Mouse (Mus musculus): ENCODE data around the gene March1. TPM values are rescaled to one million over a fixed set of nuclear protein-coding genes. Genes with fewer than 3 reads are reported as not detected.

The March1 gene
- 4.6 TPM for polyA plus RNA-seq (2014; fragmentation: Illumina TruSeq; extraction: RNeasy Lipid Tissue Mini Kit (QIAGEN cat#74804); ENCODE audit: insufficient read depth, low read depth, low replicate concordance)

DNA sequence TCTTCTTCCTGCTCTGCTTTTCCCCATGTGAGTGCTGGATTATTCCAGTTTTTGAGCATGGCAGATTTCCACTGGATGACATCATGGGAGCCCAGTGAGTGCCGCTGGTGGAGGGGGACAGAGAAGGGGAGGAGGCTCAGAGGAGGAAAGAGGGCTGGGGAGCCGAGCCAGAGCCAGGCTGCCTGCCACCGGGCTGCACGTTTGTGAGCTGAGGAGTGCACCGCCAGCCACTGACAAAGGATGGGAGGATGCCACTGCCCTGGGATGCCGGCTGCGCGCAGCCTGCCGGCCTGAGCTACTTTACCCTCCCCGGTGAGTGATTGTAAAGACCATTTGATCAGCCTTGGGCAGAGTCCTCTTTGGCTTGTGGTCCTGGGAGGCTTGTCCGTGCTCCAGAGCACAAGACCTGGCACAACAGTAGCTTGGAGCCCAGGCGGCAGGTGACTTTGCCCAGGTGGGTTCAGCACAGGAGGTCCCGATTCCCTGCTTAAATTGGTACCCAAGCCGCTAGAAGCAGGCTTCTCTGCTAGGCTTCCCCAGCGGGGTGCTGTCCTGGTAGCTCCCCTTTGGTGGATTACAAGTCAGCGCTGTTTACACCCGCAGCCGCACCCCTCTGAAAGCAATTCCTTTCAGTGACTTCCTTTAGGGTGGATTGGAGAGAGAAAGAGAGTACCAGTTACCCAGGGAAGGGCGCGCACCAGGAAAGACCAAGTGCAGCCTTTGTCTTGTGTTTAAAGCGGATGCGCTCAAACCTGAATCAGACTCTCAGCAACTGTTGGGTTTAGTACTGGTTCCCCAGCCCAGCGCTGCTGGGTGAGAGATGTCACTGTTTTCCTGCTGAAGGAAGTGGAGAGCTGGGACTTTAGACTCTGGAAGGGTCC is at the start of gene March1:
March1 (plus strand) TSS at position 30 of the 881 bp plus-strand sequence.

DNA sequence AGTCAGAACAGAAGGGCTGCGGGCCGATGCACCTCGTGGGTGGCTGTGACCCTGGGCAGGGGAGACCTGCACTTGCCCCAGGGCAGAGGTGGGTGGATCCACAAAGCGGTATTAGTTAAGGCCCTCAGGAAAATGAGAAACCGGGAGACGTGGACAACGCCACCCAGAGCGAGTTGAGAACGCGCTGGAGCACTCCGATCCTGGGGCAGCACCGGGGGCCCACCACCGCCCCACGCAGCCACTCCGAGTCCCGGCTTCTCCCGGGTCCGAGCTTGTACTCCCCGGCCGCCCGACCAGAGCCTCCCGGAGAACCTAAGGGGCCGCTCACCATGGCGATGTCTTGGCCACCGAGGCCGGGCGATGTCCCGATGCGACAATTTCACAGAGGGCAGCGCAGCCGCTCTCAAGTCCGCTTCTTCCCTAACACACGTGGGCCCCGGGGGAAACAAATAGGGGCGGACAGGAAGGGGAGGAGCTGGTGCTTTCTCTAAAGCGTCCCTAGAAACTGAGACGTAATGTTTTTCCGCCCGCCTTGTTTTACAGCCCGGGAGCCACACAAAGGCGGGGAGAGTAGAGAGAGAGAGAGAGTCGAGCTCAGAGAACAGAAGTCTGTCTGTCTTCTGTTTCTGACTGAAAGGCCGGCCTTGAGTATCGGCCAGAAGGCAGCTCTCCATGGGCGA is 868.5 kb downstream of the March1 start, which contains the start of gene Tma16:
Tma16 (minus strand) TSS at position 447 of the 680 bp plus-strand sequence.

DNA sequence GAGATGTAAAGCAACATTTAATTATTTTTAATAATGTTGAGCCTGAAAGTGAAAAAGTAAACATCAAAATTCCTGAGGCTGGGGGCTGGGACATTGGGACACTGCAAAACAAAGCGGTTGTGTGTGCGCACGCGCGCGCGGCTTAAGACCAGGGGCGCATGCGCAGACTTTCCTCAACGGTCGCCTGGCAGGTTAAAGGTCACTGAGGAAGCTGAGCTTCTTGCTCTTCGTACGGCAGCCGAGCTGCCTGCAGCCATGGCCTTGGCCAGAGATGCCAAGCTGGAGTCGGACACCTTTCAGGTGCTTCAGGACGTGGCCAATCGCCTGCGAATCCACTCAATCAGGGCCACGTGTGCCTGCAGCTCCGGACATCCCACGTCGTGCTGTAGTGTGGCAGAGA is 893.8 kb downstream of the March1 start, which contains the start of gene Tktl2:
Tktl2 (plus strand) TSS at position 220 of the 400 bp plus-strand sequence.

All from lung, adult 10 weeks (tissue).